Mouse (Mus musculus) adrenal gland, postnatal 36 days (tissue): ENCODE results near the gene Med29. TPM values are rescaled to one million over a fixed set of nuclear protein-coding genes. Genes with fewer than 3 reads are reported as not detected.

ENCODE experiments used
- DNase-seq, 2 experiments: peaks; one replicate each; pipeline ENCODE4 v3.0.0; 2021; ENCODE audit warnings: mixed read lengths in 1 of 2
- long read RNA-seq, 2 experiments: library from polyadenylated mRNA; stranded (forward); transcript quantifications; one replicate each; pipeline ENCODE4 v2.0.0; 2021; ENCODE audit warnings: borderline sequencing depth in 2 of 2
- total RNA-seq, 2 experiments: library from RNA; stranded (reverse); gene quantifications; 2 replicates each; pipeline ENCODE4 v1.2.3; 2021

Gene Med29
- total RNA-seq = 10 to 100 TPM; 33.6 to 47.4 TPM
- long read RNA-seq, experiment 1, transcript Med29-201 (4 exons, 1,281 nt) = major isoform, 99 of 102 reads
- long read RNA-seq, experiment 1, partial matches to known transcripts = 0 of 102 reads
- long read RNA-seq, experiment 1, other reads (novel, unspliced or antisense) = 3 of 102 reads
- long read RNA-seq, experiment 2, transcript Med29-201 (4 exons, 1,281 nt) = major isoform, 42 of 46 reads
- long read RNA-seq, experiment 2, partial matches to known transcripts = 0 of 46 reads
- long read RNA-seq, experiment 2, other reads (novel, unspliced or antisense) = 4 of 46 reads

- DNase-seq = peak; percentile 95 to 96
These were observed at the start of gene Med29, which contains the start of gene Paf1 for GRCm38 (mm10) chr7:28392429-28393271. Gene Med29 (minus strand): TSS chr7:28392708. Gene Paf1 (plus strand): TSS chr7:28392951.

- DNase-seq = no peak
These were observed 49.4 kb upstream of the Med29 start for GRCm38 (mm10) chr7:28441776-28442485.

- DNase-seq = peak in 1 of 2 experiments; percentile 53
These were observed 48.2 kb upstream of the Med29 start for GRCm38 (mm10) chr7:28440739-28441138.

DNA sequence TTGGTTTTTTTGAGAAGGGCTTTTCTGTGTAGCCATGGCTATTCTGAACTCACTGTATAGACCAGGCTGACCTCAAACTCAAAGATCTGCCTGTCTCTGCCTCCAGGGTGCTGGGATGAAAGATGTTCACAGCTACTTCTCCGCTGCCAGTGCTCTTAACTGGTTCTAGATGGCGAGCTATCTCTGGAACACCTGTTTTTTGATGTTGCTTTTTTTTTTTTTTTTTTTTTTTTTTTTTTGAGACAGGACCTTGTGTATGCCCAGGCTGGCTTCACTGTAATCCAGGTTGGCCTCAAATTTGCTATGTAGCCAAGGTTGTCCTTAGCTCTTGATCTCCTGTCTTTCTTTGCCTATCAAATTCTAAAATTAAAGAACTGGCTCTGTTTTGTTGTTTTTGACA, 46.3 kb upstream of the Med29 start:
- DNase-seq = no peak

DNA sequence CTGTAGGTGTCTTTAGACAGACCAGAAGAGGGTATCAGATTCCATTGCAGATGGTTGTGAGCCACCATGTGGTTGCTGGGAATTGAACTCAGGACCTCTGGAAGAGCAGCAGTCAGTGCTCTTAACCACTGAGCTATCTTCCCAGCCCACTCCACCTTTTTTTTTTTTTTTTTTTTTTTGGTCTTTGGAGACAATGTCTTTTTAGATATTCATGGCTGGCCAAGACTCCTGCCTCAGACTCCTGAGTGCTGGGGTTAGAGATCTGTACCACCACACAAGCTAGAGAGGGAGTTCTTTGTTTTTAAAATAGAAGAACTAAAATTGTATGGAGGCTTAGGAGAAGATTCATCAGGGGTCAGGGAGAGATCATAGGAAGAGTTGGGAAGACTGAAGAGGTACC, 45.5 kb upstream of the Med29 start:
- DNase-seq = no peak

DNA sequence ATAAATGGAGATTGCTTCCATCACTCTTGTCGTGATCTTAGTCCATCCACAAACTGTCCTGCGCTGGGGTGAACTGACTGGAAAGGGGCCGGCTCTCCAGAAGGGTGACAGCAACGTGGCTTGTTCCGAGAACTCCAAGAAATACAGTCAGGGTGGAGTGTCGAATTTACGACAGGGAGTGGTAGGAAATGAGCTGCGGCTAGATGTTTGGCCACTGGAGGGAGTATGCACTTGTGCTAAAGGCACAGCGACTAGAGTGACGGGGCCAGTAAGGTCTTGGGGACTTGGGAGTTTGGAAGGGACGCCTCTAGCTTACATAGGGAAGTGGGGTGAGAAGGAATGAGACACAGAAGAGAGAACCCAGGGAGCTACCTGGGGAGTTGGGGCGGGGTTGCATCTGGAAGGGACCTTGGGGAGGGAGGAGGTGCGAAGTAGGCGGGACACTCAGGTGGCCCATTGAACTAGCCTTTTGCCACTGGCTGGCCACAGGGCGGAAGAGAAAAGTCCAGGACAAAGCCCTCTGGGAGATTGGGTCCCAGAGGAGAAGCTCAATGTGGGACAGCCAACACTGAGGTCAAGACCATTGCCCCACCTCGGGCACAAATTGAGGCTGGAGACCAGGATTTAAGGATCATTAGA, 44.5 kb upstream of the Med29 start, which contains the start of gene Gmfg:
Gene Gmfg, plus strand, starts transcription at position 516 of the 639 bp plus-strand sequence.
- DNase-seq = peak; percentile 78 to 81

DNA sequence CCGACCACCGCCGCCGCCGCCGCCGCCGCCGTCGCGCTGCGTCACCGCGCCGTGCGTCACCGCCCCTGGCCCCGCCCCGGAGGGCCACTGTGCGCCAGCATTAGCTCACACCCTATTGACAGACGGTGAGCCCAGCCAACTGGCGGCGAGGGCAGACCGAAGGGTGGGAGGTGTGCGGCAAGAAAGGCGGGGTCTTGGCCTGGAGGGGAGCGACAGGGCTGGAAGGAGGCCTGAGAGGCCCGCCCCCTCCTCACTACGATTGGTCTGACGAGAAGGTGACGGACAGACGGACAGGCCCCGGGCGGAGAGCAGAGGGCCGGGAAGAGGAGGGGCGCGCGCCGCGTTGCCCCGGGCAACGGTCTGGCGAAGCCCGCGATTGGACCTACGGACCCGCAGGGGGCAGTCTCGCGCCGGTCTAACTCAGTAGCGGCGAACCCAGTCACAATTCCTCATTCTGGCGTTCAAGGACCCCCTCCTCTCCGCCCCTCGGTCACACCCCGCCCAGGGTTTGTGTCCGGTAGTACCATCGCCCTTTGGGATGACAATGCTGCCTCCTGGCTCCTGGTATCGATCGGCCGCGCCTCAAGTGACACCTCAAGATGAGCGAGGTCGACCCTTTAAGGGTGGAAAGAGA, 43.9 kb upstream of the Med29 start:
- peak; percentile 100 for DNase-seq

DNA sequence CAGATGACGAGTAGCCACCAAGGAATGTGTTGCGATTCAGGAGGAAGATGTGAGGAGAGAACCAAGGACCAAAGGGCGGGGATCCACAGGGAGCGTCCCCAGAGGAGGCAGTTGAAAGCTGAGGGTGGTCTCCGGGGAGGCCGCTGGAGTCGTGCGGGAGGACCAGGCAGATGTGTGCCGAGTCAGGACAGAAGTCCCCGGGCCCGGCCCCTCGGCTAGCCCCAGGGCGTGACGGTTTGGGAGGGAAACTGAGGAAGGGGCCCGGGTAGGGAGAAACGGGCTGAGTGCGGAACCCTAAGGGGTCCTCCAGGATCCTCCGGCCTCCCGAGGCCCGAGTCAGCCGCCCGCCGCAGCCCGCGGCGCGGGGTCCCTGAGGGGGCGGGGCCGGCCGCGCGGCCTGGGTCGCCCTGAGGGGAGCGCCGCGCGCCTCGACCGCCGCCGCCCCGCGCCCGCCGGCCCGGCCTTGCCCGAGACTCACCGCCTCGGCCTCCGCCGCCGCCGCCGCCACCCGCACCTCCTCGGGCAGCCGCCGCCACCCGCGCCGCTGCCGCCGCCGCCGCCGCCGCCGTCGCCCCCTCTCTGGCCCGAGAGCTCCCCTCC, 43.3 kb upstream of the Med29 start:
- DNase-seq = peak in 1 of 2 experiments; percentile 41

DNA sequence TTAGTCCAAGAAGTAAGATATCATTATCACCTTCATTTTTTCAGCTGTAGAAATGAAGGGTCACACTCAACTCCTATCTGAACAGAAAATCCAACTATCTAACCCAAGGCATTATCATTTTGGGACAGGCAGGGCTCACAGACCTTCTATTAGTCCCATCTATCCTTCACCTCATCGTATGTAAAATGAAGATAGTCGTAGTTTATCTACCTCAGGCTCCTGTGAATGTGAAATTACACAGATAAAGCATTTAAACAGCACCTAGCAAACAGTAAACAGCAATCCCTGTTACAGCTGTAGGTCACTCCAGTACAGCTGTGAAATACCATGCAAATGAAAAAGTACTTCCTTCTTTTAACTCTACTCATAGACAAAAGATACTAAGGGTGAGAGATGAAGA, 39.7 kb upstream of the Med29 start:
- no peak for DNase-seq

- DNase-seq = no peak
These were observed 38.0 kb upstream of the Med29 start for GRCm38 (mm10) chr7:28430512-28430911.

DNA sequence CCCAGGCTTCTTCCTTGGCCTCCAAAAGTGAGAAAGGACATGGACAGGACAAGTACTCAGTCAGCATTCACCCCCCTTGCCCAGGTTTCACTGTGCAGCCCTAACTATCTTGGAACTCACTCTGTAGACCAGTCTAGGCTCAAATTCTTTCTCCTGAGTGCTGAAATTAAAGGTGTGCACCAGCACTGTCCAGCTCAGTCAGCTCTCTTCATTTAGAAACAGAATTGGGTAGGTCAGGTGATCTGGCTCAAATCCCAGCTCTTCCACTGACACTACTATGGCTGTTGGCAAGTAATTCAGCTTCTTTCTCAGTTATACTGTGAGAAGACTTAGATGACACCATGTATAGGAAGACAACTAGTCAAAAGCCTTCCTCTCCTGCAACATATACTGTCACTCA, 35.2 kb upstream of the Med29 start:
- no peak for DNase-seq

- no peak for DNase-seq
These were observed 30.5 kb upstream of the Med29 start for GRCm38 (mm10) chr7:28423018-28423417.

GRCm38 (mm10) chr7:28419416-28419815, 26.9 kb upstream of the Med29 start:
- no peak for DNase-seq

DNA sequence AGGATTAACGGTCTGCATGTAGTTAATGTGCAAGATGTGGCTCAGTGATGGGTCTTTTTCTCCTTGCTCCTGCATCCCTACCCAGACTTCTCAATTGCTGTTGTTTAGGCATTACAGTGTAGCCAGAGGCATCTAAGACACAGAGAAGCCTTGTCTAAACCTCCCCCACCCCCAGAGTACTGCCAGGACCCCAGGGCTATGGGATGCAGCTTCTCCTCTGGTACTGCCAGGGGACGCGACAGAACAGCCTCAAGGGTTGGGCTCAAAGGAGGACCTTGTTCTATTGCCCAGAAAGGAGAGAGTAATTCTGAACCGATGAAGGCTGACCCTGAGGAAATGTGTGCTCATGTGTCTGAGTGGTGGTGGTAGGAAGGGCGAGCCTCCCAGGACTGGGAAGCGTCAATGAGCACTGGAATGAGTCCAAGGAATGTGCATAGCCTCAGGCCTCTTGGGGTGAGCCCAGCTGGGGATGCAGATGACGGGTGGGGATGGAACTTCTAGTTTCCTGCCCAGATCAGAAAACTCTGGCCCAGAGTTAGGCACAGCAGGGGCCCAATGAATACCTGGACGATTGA, 25.7 kb upstream of the Med29 start:
- DNase-seq = peak; percentile 44 to 61

DNA sequence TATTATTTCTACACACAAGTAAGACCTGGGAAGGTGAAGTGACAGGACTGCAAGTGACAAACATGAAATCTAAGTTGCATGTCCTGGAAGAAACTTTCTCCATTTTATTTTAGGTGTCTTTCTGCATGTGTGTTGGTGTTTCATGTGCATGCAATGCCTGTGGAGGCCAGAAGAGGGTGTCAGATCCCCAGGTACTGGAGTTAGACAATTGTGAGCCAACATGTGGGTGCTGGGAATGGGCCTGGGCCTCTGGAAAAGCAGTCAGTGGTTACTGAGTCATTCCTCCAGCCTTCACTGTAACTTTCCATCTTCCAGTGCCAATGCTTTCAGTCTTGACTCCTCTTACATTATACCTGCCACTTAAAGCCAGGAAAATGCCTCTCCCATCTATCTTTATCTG, 24.9 kb upstream of the Med29 start:
- no peak for DNase-seq

DNA sequence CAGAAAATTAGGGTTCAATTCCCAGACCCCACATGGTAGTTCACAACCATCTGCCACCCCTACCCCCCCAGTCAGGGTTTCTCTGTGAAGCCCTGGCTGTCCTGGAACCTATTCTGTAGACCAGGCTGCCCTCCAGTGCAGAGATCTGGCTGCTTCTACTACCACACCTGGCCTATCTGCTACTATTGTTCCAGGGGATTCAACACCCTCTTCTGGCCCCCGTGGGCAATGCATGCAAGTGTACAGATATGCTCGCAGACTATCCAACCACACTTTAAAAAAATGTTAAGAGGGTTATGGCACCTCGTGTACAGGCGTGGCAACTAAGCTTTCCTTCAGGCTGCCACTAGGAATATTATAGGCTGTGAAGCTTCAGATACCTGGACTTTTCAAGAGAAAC, 20.3 kb upstream of the Med29 start:
- DNase-seq = no peak

DNA sequence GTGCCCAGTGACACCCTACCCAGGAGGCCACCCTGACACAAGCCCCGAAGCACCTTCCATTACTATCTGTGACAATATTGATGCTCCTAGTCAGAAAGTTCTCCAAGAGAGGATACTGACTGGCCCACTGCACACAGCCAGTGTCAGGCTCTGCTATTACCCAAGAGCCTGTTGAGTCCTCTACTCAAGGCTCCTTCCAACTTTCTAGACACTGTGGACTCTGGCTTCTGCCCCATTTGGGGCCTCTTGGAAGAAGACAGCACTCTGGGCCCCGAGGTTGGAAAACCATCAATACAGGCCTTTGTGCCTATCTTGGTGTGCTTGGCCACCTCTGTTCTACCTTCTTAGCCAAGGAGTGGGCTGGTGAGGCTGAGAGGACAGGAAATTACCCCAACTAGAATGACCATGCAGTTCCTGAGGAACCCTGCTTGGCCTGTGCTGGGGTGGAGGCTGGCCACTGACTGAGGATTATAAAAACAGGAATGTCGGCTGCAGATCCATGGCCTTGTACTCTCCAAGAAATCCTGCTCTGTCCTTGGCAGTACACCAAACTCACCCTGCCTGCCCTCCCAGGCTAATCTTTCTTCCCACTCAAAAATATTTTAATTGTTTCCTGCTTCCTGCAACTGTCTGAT, 18.4 kb upstream of the Med29 start:
- DNase-seq = peak; percentile 81 to 84

GRCm38 (mm10) chr7:28401942-28402341, 9.4 kb upstream of the Med29 start:
- DNase-seq = no peak

- DNase-seq = no peak
These were observed 8.5 kb upstream of the Med29 start for GRCm38 (mm10) chr7:28401030-28401429.

DNA sequence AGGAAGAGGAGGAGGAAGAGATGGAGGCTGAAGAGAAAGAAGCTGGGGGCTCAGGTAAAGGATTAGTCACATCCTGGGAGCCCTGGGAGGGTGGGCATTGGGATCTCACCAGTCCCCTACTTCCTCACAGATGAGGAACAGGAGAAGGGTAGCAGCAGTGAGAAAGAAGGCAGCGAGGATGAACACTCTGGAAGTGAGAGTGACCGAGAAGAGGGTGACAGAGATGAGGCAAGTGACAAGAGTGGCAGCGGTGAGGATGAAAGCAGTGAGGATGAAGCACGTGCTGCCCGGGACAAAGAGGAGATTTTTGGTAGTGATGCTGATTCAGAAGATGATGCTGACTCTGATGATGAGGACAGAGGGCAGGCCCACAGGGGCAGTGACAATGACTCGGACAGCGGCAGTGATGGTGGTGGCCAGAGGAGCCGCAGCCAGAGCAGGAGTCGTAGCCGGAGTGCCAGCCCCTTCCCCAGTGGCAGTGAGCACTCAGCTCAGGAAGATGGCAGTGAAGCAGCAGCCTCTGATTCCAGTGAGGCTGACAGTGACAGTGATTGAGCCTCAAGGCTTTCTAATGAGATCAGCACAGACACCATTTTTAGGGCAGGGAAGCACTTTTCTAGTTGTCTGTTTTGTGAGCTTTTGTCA, 6.3 kb upstream of the Med29 start:
- DNase-seq = no peak
